Mouse (Mus musculus) thymus, postnatal 10 days (tissue): ENCODE measurements around the gene Ppp1r8.
A peak's percentile ranks its signal among the peaks of the same experiment; 100 is the strongest.

ENCODE experiments used
- DNase-seq, 2 experiments: peaks; one replicate each; pipeline ENCODE4 v3.0.0; 2021; ENCODE audit warnings: low spot score in 2 of 2

Ppp1r8 gene

GRCm38 (mm10) chr4:132842970-132843704 is at the start of gene Ppp1r8:
Ppp1r8 (minus strand) TSS chr4:132843169.
- peak; percentile 87 to 92 for DNase-seq

GRCm38 (mm10) chr4:132884844-132885374 is 41.9 kb upstream of the Ppp1r8 start:
- no peak for DNase-seq

GRCm38 (mm10) chr4:132884064-132884843 is 41.3 kb upstream of the Ppp1r8 start, which contains the start of gene Stx12:
Stx12 (minus strand) TSS chr4:132884509.
- peak; percentile 67 to 82 for DNase-seq

- no peak for DNase-seq
Observed at GRCm38 (mm10) chr4:132883561-132884063, 40.6 kb upstream of the Ppp1r8 start.

- DNase-seq: no peak
Observed at GRCm38 (mm10) chr4:132874363-132875097, 31.6 kb upstream of the Ppp1r8 start.

GRCm38 (mm10) chr4:132873481-132874362 is 30.8 kb upstream of the Ppp1r8 start:
- DNase-seq: no peak

- no peak for DNase-seq
Observed at GRCm38 (mm10) chr4:132871116-132871515, 28.1 kb upstream of the Ppp1r8 start.

GRCm38 (mm10) chr4:132864856-132865255 is 21.9 kb upstream of the Ppp1r8 start:
- no peak for DNase-seq

- DNase-seq: no peak
Observed at GRCm38 (mm10) chr4:132863012-132863411, 20.0 kb upstream of the Ppp1r8 start.

GRCm38 (mm10) chr4:132860880-132861279 is 17.9 kb upstream of the Ppp1r8 start:
- no peak for DNase-seq

GRCm38 (mm10) chr4:132843705-132844071 is 719 bp upstream of the Ppp1r8 start:
- no peak for DNase-seq

- peak; percentile 18 to 26 for DNase-seq
Observed at GRCm38 (mm10) chr4:132842281-132842906, 575 bp downstream of the Ppp1r8 start.

GRCm38 (mm10) chr4:132841493-132841892 is 1.5 kb downstream of the Ppp1r8 start:
- DNase-seq: no peak

- DNase-seq: peak; percentile 74 to 85
Observed at GRCm38 (mm10) chr4:132823614-132824366, 19.2 kb downstream of the Ppp1r8 start.

- no peak for DNase-seq
Observed at GRCm38 (mm10) chr4:132818442-132818841, 24.5 kb downstream of the Ppp1r8 start.

- DNase-seq: no peak
Observed at GRCm38 (mm10) chr4:132816855-132817254, 26.1 kb downstream of the Ppp1r8 start.

- DNase-seq: no peak
Observed at GRCm38 (mm10) chr4:132816404-132816803, 26.6 kb downstream of the Ppp1r8 start.

GRCm38 (mm10) chr4:132809621-132810020 is 33.3 kb downstream of the Ppp1r8 start:
- DNase-seq: no peak
